Mouse (Mus musculus) heart, embryonic 12.5 days (tissue): Measurements from ENCODE around the gene Itga6. TPM values are rescaled to one million over a fixed set of nuclear protein-coding genes. Genes with fewer than 3 reads are reported as not detected.

Experiments used
- ATAC-seq: fragments of 200-750 bp; cut with Nextera tagmentation; 2 replicates; pipeline ENCODE4 v1.8.0; 2017; ENCODE audit warnings: moderate TSS enrichment, moderate library complexity; ENCODE audit not compliant: insufficient number of reproducible peaks, low FRiP score
- H3K27ac ChIP-seq: fragments of 300-500 bp; sonication (generic); 2 replicates; pipeline ENCODE4 v1.5.1; 2016; ENCODE audit warnings: mild to moderate bottlenecking, moderate library complexity; ENCODE audit not compliant: poor library complexity, severe bottlenecking
- H3K27me3 ChIP-seq: fragments of 300-500 bp; sonication (generic); replicated peaks from 2 replicates; pipeline ENCODE4 v1.6.1; 2016; ENCODE audit warnings: mild to moderate bottlenecking, moderate library complexity
- H3K36me3 ChIP-seq: fragments of 300-500 bp; sonication (generic); 2 replicates; pipeline ENCODE4 v1.6.1; 2016; ENCODE audit warnings: mild to moderate bottlenecking, moderate library complexity
- H3K4me1 ChIP-seq: fragments of 300-500 bp; sonication (generic); replicated peaks from 2 replicates; pipeline ENCODE4 v1.6.1; 2016; ENCODE audit warnings: mild to moderate bottlenecking
- H3K4me2 ChIP-seq: fragments of 300-500 bp; sonication (generic); 2 replicates; pipeline ENCODE4 v1.6.1; 2016; ENCODE audit warnings: mild to moderate bottlenecking, moderate library complexity
- H3K4me3 ChIP-seq: fragments of 300-500 bp; sonication (generic); 2 replicates; pipeline ENCODE4 v1.5.1; 2016; ENCODE audit warnings: mild to moderate bottlenecking
- H3K9ac ChIP-seq: fragments of 300-500 bp; sonication (generic); 2 replicates; pipeline ENCODE4 v1.6.1; 2016; ENCODE audit warnings: mild to moderate bottlenecking, moderate library complexity
- H3K9me3 ChIP-seq: fragments of 300-500 bp; sonication (generic); replicated peaks from 2 replicates; pipeline ENCODE4 v1.6.1; 2016; ENCODE audit warnings: mild to moderate bottlenecking, moderate library complexity
- WGBS: fragments of 180-500 bp; shearing (Covaris S2); methylation state at CpG from one replicate; pipeline ENCODE4 v1.1.7; 2016; 5-methylcytosine and 5-hydroxymethylcytosine counted together
- polyA plus RNA-seq: library from polyadenylated mRNA; unstranded; fragments of >200 nt; fragmentation: Nextera tagmentation; extraction: Ambion mirVana; gene quantifications from 2 replicates; pipeline ENCODE4 v1.2.1, GENCODE M21; 2016

Itga6 gene
- 115 and 130 TPM in 2 replicates for polyA plus RNA-seq

- ATAC-seq = no peak
- no peak within 1 kb of the TSS for H3K4me3 ChIP-seq
- peak within 1 kb of the TSS; percentile 40; the same call in 1 of the 2 replicates for H3K9ac ChIP-seq
- no peaks in the 10 kb centered on the region for H3K27me3 ChIP-seq
- WGBS = 75% methylated on average over 6 of the region's 6 CpGs
- H3K4me2 ChIP-seq = peak within 1 kb of the TSS; percentile 38
- peaks cover 45% of the 10 kb centered on the region for H3K4me1 ChIP-seq
- no peaks in the 10 kb centered on the region for H3K9me3 ChIP-seq
- no peaks in the 10 kb centered on the region for H3K36me3 ChIP-seq
- H3K27ac ChIP-seq = peak within 1 kb of the TSS; percentile 88
Measured at GRCm38 (mm10) chr2:71745610-71746374, at the start of gene Itga6. Gene Itga6 (plus strand): TSS chr2:71745616.

GRCm38 (mm10) chr2:71696776-71697175 lies 48.6 kb upstream of the Itga6 start:
- Histone ChIP-seq H3K4me1 (peaks cover 33% of the 10 kb centered on the region), H3K36me3 (no peaks in the 10 kb centered on the region), H3K9me3 (no peaks in the 10 kb centered on the region), H3K27me3 (no peaks in the 10 kb centered on the region), H3K4me2 (no peak overlapping the region), H3K4me3 (no peak overlapping the region), H3K27ac (no peak overlapping the region), H3K9ac (no peak overlapping the region)
- no peak for ATAC-seq
- 86% methylated on average over 1 of the region's 1 CpGs for WGBS

GRCm38 (mm10) chr2:71697408-71698336 lies 47.7 kb upstream of the Itga6 start:
- ATAC-seq = no peak
- H3K4me3 ChIP-seq = no peak overlapping the region
- 67% methylated on average over 8 of the region's 8 CpGs for WGBS
- H3K27ac ChIP-seq = no peak overlapping the region
- no peaks in the 10 kb centered on the region for H3K27me3 ChIP-seq
- H3K9me3 ChIP-seq = no peaks in the 10 kb centered on the region
- no peaks in the 10 kb centered on the region for H3K36me3 ChIP-seq
- no peak overlapping the region for H3K9ac ChIP-seq
- peaks cover 33% of the 10 kb centered on the region for H3K4me1 ChIP-seq
- H3K4me2 ChIP-seq = no peak overlapping the region

GRCm38 (mm10) chr2:71698366-71698765 lies 47.0 kb upstream of the Itga6 start:
- no peak overlapping the region for H3K4me2 ChIP-seq
- no peaks in the 10 kb centered on the region for H3K27me3 ChIP-seq
- no peak overlapping the region for H3K27ac ChIP-seq
- H3K9ac ChIP-seq = no peak overlapping the region
- no peak for ATAC-seq
- no peaks in the 10 kb centered on the region for H3K9me3 ChIP-seq
- WGBS = 62% methylated on average over 6 of the region's 6 CpGs
- H3K36me3 ChIP-seq = no peaks in the 10 kb centered on the region
- peaks cover 33% of the 10 kb centered on the region for H3K4me1 ChIP-seq
- no peak overlapping the region for H3K4me3 ChIP-seq

- 48% methylated on average over 7 of the region's 7 CpGs for WGBS
- no peak overlapping the region for H3K27ac ChIP-seq
Measured at GRCm38 (mm10) chr2:71698942-71699341, 46.5 kb upstream of the Itga6 start.

GRCm38 (mm10) chr2:71701341-71701740 lies 44.1 kb upstream of the Itga6 start:
- H3K4me3 ChIP-seq = no peak overlapping the region
- H3K27me3 ChIP-seq = no peaks in the 10 kb centered on the region
- ATAC-seq = no peak
- H3K9ac ChIP-seq = no peak overlapping the region
- peaks cover 20% of the 10 kb centered on the region for H3K4me1 ChIP-seq
- no peak overlapping the region for H3K27ac ChIP-seq
- no peaks in the 10 kb centered on the region for H3K36me3 ChIP-seq
- H3K9me3 ChIP-seq = no peaks in the 10 kb centered on the region
- WGBS = 87% methylated on average over 3 of the region's 3 CpGs
- H3K4me2 ChIP-seq = no peak overlapping the region

More at GRCm38 (mm10) chr2:71698942-71699341, 46.5 kb upstream of the Itga6 start:
- H3K4me3 ChIP-seq = no peak overlapping the region
- H3K9ac ChIP-seq = no peak overlapping the region
- no peaks in the 10 kb centered on the region for H3K36me3 ChIP-seq
- H3K27me3 ChIP-seq = no peaks in the 10 kb centered on the region
- H3K9me3 ChIP-seq = no peaks in the 10 kb centered on the region
- H3K4me2 ChIP-seq = no peak overlapping the region
- ATAC-seq = no peak
- peaks cover 29% of the 10 kb centered on the region for H3K4me1 ChIP-seq

GRCm38 (mm10) chr2:71704309-71704708 lies 41.1 kb upstream of the Itga6 start:
- no peaks in the 10 kb centered on the region for H3K36me3 ChIP-seq
- H3K27ac ChIP-seq = no peak overlapping the region
- 75% methylated on average over 5 of the region's 5 CpGs for WGBS
- no peak overlapping the region for H3K4me2 ChIP-seq
- no peaks in the 10 kb centered on the region for H3K27me3 ChIP-seq
- ATAC-seq = no peak
- H3K9ac ChIP-seq = no peak overlapping the region
- H3K4me3 ChIP-seq = no peak overlapping the region
- H3K9me3 ChIP-seq = no peaks in the 10 kb centered on the region
- H3K4me1 ChIP-seq = no peaks in the 10 kb centered on the region

- Histone ChIP-seq H3K9ac (no peak overlapping the region), H3K4me1 (0 out of 2 replicates have a peak, but pooled peaks cover 3% of the 10 kb centered on the region), H3K9me3 (no peaks in the 10 kb centered on the region), H3K36me3 (no peaks in the 10 kb centered on the region), H3K27ac (no peak overlapping the region), H3K4me3 (no peak overlapping the region), H3K4me2 (no peak overlapping the region), H3K27me3 (no peaks in the 10 kb centered on the region)
- WGBS = 75% methylated on average over 5 of the region's 5 CpGs
- no peak for ATAC-seq
Measured at GRCm38 (mm10) chr2:71708886-71709285, 36.5 kb upstream of the Itga6 start.

GRCm38 (mm10) chr2:71711640-71712039 lies 33.8 kb upstream of the Itga6 start:
- no peaks in the 10 kb centered on the region for H3K9me3 ChIP-seq
- H3K4me1 ChIP-seq = 0 out of 2 replicates have a peak, but pooled peaks cover 3% of the 10 kb centered on the region
- no peak overlapping the region for H3K4me2 ChIP-seq
- no peak overlapping the region for H3K9ac ChIP-seq
- H3K27me3 ChIP-seq = no peaks in the 10 kb centered on the region
- no peak overlapping the region for H3K27ac ChIP-seq
- no peak for ATAC-seq
- H3K36me3 ChIP-seq = no peaks in the 10 kb centered on the region
- H3K4me3 ChIP-seq = no peak overlapping the region
- WGBS = 32% methylated on average over 2 of the region's 2 CpGs

GRCm38 (mm10) chr2:71714416-71714815 lies 31.0 kb upstream of the Itga6 start:
- Histone ChIP-seq H3K27me3 (no peaks in the 10 kb centered on the region), H3K9ac (no peak overlapping the region), H3K9me3 (no peaks in the 10 kb centered on the region), H3K4me3 (no peak overlapping the region), H3K4me2 (no peak overlapping the region), H3K36me3 (no peaks in the 10 kb centered on the region), H3K27ac (no peak overlapping the region), H3K4me1 (peaks cover 9% of the 10 kb centered on the region)
- ATAC-seq = no peak
- WGBS = 86% methylated on average over 5 of the region's 5 CpGs

- WGBS = 44% methylated on average over 9 of the region's 9 CpGs
- Histone ChIP-seq H3K36me3 (no peaks in the 10 kb centered on the region), H3K4me1 (peaks cover 18% of the 10 kb centered on the region), H3K9ac (no peak overlapping the region), H3K4me2 (no peak overlapping the region), H3K27me3 (no peaks in the 10 kb centered on the region), H3K27ac (no peak overlapping the region), H3K4me3 (no peak overlapping the region), H3K9me3 (no peaks in the 10 kb centered on the region)
- ATAC-seq = no peak
Measured at GRCm38 (mm10) chr2:71719005-71719386, 26.4 kb upstream of the Itga6 start.
